Mouse (Mus musculus) forebrain, embryonic 14.5 days (tissue): ENCODE data around the gene Capn3. TPM values are rescaled to one million over a fixed set of nuclear protein-coding genes. Genes with fewer than 3 reads are reported as not detected.

Experiments used
- ATAC-seq: fragments of 200-750 bp; cut with Nextera tagmentation; 2 replicates; pipeline ENCODE4 v1.8.0; 2017; ENCODE audit warnings: mild to moderate bottlenecking, moderate library complexity
- DNase-seq: peaks from one replicate; pipeline ENCODE4 v3.0.0-alpha.2; 2015; ENCODE audit warnings: low spot score
- H3K27ac ChIP-seq: fragments of 300-500 bp; sonication (generic); 2 replicates; pipeline ENCODE4 v1.5.1; 2014; ENCODE audit warnings: low read depth, mild to moderate bottlenecking, control low read depth, low read length, moderate library complexity
- H3K27me3 ChIP-seq: fragments of 300-500 bp; sonication (generic); replicated peaks from 2 replicates; pipeline ENCODE4 v1.6.1; 2014; ENCODE audit warnings: low read length, control low read depth, mixed read lengths; ENCODE audit not compliant: control insufficient read depth, insufficient read depth
- H3K36me3 ChIP-seq: fragments of 300-500 bp; sonication (generic); 2 replicates; pipeline ENCODE4 v1.6.1; 2014; ENCODE audit warnings: low read length, control low read depth; ENCODE audit not compliant: control insufficient read depth, insufficient read depth
- H3K4me1 ChIP-seq: fragments of 300-500 bp; sonication (generic); 2 replicates; pipeline ENCODE4 v1.6.1; 2014; ENCODE audit warnings: antibody characterized with exemption, low read length, control low read depth; ENCODE audit not compliant: control insufficient read depth, insufficient read depth
- H3K4me2 ChIP-seq: fragments of 300-500 bp; sonication (generic); 2 replicates; pipeline ENCODE4 v1.6.1; 2014; ENCODE audit warnings: mild to moderate bottlenecking, control low read depth, low read length
- H3K4me3 ChIP-seq: fragments of 300-500 bp; sonication (generic); 2 replicates; pipeline ENCODE4 v1.5.1; 2014; ENCODE audit warnings: low read depth, low read length, control low read depth
- H3K9ac ChIP-seq: fragments of 300-500 bp; sonication (generic); 2 replicates; pipeline ENCODE4 v1.6.1; 2014; ENCODE audit warnings: mild to moderate bottlenecking, low read length, control low read depth, moderate library complexity
- H3K9me3 ChIP-seq: fragments of 300-500 bp; sonication (generic); replicated peaks from 2 replicates; pipeline ENCODE4 v1.6.1; 2016; ENCODE audit warnings: low read length, control low read depth, mixed read lengths; ENCODE audit not compliant: control insufficient read depth
- WGBS: fragments of 180-500 bp; shearing (Covaris S2); extraction: QIAGEN DNeasy Blood & Tissue Kit; methylation state at CpG from one replicate; pipeline ENCODE4 v1.1.7; 2014; 5-methylcytosine and 5-hydroxymethylcytosine counted together
- polyA plus RNA-seq: library from polyadenylated mRNA; unstranded; fragments of >200 nt; fragmentation: Nextera tagmentation; extraction: Ambion mirVana; gene quantifications from 2 replicates; pipeline ENCODE4 v1.2.1, GENCODE M21; 2014

Gene Capn3
- polyA plus RNA-seq, 1 experiment from 2014 or later = 0.60 TPM

DNA sequence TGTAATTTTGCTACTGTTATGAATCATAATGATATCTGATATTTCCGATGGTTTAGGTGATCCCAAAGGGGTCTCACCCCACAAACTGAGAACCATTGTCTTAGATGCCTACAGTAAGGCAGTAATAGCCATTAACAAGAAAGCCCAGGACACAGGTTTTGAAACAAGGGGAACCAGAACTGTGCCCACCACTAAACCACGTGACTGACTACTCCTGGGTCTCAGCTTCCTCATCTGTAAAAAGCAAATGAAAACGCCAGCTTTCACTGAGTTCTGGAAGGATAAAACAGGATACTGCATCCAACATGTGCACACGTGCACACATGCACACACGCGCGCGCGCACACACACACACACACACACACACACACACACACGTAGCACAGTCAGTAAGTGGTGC, 13.9 kb downstream of the Capn3 start:
- H3K9ac ChIP-seq = no peak overlapping the region
- 92% methylated on average over 10 of the region's 10 CpGs for WGBS
- H3K4me3 ChIP-seq = no peak overlapping the region
- H3K36me3 ChIP-seq = no peaks in the 10 kb centered on the region
- ATAC-seq (no peak), DNase-seq (no peak)
- H3K4me1 ChIP-seq = no peaks in the 10 kb centered on the region
- no peak overlapping the region for H3K27ac ChIP-seq
- H3K4me2 ChIP-seq = no peak overlapping the region
- H3K9me3 ChIP-seq = no peaks in the 10 kb centered on the region
- H3K27me3 ChIP-seq = no peaks in the 10 kb centered on the region

DNA sequence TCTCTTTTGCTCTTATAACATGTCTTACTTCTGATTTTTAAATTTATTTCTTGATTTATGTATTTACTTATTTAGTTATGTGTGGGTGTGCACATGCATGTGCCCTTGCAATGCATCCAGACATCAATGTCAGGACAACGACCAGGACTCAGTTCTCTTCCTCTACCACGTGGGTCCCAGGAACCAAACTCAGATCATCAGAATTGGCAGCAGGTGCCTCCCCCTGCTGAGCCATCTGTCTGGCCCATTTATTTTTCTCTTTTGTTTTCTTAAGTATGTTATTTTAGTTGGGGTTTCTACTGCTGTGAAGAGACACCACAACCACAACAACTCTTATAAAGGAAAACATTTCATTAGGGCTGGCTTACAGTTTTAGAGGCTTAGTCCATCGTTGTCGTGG, 15.0 kb downstream of the Capn3 start:
- Histone ChIP-seq H3K4me1 (no peaks in the 10 kb centered on the region), H3K4me3 (no peak overlapping the region), H3K27me3 (no peaks in the 10 kb centered on the region), H3K9me3 (no peaks in the 10 kb centered on the region), H3K36me3 (no peaks in the 10 kb centered on the region), H3K27ac (no peak overlapping the region), H3K4me2 (no peak overlapping the region), H3K9ac (no peak overlapping the region)
- 68% methylated on average over 4 of the region's 4 CpGs for WGBS
- no peak for ATAC-seq
- no peak for DNase-seq

DNA sequence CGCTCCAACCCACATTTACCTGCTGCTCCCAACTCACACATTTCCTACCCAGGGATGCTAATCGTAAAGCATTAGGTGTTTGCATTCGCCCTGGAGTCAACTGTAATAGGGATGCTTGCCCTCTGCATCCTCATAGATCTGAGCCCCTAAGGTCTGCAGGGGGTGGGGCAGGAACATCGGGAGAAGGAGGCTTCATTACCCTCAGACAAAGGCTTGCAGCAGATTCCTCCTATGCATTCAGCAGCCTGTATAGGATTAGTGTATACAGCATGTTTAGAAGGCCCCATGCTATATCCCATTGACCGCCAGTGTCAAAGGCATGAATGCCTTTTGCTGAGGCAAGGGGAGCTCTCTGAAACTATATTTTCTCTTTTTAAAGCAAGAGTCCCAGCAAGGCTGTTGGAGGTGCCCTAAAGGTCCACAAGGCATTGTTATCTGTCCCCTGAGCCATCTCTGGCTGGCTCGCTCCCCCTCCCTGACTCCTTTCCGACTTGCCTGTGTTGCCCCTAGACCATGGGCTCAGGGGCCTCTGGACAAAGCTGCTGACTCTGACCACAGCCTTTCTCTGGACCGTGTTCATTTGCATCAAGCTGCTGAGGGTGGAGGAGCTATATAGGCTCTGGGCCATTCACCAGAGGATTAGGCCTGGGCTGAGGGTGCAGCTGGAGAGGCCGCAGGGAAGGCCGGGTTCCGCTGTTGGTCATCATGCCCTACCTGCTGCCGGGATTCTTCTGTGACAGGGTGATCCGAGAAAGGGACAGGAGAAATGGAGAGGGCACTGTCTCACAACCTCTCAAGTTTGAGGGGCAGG, 20.7 kb downstream of the Capn3 start:
- no peak overlapping the region for H3K27ac ChIP-seq
- H3K9ac ChIP-seq = no peak overlapping the region
- H3K27me3 ChIP-seq = no peaks in the 10 kb centered on the region
- no peak overlapping the region for H3K4me3 ChIP-seq
- no peak for ATAC-seq
- DNase-seq = no peak
- H3K4me1 ChIP-seq = no peaks in the 10 kb centered on the region
- H3K4me2 ChIP-seq = no peak overlapping the region
- 25% methylated on average over 13 of the region's 13 CpGs for WGBS
- no peaks in the 10 kb centered on the region for H3K36me3 ChIP-seq
- H3K9me3 ChIP-seq = no peaks in the 10 kb centered on the region

DNA sequence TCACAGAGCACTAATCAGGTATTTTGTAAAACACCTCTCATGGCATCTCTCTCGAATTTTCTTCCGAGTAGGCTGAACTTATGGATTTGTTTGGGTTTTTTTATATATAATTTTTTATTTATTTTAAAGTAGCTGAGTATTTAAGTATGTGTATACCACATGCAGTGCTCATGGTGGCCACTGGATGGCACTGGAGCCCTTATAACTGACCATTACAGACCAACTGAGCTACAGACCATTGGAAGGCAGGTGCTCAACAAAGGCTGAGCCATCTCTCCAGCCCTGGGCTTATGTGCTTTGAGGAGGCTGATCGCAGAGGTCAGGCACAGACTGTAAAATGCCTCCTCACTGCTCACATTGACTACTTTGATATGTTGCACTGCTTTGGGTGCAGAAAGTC, 22.8 kb downstream of the Capn3 start:
- H3K9me3 ChIP-seq = no peaks in the 10 kb centered on the region
- H3K9ac ChIP-seq = no peak overlapping the region
- ATAC-seq (no peak), DNase-seq (peak; percentile 63)
- no peak overlapping the region for H3K27ac ChIP-seq
- H3K4me2 ChIP-seq = no peak overlapping the region
- H3K4me1 ChIP-seq = no peaks in the 10 kb centered on the region
- no peaks in the 10 kb centered on the region for H3K27me3 ChIP-seq
- H3K36me3 ChIP-seq = no peaks in the 10 kb centered on the region
- 66% methylated on average over 3 of the region's 3 CpGs for WGBS
- H3K4me3 ChIP-seq = no peak overlapping the region

DNA sequence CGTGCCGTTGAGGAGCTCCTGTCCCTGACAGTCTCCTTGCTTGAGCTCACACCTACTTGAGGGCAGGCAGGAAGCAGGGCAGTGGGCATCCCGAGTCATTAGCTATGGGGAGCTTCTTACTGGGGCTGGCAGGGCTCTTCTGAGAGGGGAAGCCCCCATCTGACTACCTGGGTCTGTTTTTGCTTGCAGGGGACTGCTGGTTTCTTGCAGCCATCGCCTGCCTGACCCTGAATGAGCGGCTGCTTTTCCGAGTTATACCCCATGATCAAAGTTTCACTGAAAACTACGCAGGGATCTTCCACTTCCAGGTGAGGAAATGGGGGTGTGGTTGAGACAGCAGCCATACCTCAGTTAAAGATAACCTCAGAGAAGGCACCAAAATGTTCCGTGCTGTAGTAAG, 26.1 kb downstream of the Capn3 start:
- Histone ChIP-seq H3K36me3 (no peaks in the 10 kb centered on the region), H3K4me3 (no peak overlapping the region), H3K9me3 (no peaks in the 10 kb centered on the region), H3K4me2 (no peak overlapping the region), H3K27ac (no peak overlapping the region), H3K27me3 (no peaks in the 10 kb centered on the region), H3K4me1 (no peaks in the 10 kb centered on the region), H3K9ac (no peak overlapping the region)
- DNase-seq (no peak), ATAC-seq (no peak)
- 79% methylated on average over 8 of the region's 8 CpGs for WGBS

DNA sequence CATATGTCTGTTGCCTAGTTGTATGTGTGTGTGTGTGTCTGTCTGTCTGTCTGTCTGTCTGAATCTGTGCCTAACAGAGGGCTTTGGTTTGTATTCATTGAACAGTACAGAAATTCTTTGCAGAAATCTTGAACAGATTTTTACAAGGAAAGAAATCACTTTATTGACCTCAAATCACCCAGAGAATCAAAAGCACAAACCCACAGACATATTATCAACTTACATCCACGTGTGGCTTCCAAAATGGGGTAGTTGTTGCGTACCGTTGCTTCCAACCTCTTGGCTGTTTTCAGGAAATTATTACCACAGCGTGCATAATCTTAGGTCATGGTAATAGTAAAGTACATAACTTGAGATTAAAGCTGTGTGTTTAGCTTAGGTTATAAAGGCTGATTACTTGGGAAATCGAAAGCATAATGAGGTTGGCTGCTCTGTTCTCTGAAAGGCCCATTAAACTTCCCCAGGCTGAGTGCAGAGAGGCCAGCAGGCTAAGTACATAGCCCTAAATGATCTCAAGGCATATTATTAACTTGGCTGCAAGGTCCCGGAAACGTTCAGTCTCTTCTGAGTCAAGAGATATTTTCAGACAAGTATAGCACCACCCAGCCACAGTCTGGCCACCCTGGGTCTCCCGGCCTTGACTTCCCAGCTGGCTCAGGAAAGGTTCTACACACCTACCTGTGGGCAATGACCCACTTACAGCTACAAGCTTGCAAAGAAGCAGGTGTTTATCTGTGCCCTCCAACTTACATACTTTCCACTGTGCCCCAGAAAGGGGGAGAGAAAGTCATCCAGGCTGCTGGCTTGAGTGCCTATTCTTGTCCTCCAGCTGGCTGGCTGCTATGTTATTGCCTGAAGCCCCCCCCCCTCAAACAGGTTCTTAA, 26.9 kb downstream of the Capn3 start:
- ATAC-seq (no peak), DNase-seq (no peak)
- Histone ChIP-seq H3K27ac (no peak overlapping the region), H3K4me1 (no peaks in the 10 kb centered on the region), H3K9ac (no peak overlapping the region), H3K27me3 (no peaks in the 10 kb centered on the region), H3K36me3 (no peaks in the 10 kb centered on the region), H3K4me2 (no peak overlapping the region), H3K4me3 (no peak overlapping the region), H3K9me3 (no peaks in the 10 kb centered on the region)
- WGBS = 78% methylated on average over 8 of the region's 8 CpGs

DNA sequence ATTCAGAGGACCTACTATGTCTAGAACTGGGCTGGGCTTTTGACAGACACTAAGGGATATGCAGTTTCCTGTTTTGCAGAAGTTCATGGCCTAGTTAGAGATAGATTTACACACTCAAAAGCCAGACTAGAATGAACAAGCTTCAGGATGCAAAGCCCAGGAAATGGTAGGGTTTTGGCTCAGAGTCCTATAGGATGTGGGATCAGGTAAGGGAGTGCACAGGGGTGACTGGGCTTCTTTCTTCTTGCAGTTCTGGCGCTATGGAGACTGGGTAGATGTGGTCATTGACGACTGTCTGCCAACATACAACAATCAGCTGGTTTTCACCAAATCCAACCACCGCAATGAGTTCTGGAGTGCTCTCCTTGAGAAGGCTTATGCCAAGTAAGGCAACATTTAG, 28.4 kb downstream of the Capn3 start:
- no peak for DNase-seq
- Histone ChIP-seq H3K27me3 (no peaks in the 10 kb centered on the region), H3K4me2 (no peak overlapping the region), H3K4me3 (no peak overlapping the region), H3K36me3 (no peaks in the 10 kb centered on the region), H3K9me3 (no peaks in the 10 kb centered on the region), H3K9ac (no peak overlapping the region), H3K4me1 (no peaks in the 10 kb centered on the region), H3K27ac (no peak overlapping the region)
- no peak for ATAC-seq
- WGBS = 82% methylated on average over 3 of the region's 3 CpGs

DNA sequence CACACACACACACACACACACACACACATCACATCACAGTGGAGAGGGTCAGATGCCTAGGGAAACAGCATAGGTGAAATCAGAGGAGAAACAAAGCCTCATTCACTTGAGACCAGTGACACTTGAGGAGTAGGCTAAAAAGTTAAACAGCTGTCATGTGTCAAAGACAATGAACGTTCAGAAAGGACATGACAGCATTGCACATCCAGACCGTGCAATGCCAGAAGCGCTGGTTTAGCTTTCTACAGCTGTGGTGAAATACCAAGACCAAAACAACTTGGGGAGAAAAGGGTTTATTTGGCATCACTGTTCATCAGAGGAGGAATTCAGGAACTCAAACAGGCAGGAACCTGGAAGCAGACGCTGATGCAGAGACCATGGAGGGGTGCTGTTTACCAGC, 37.4 kb downstream of the Capn3 start:
- DNase-seq (no peak), ATAC-seq (no peak)
- Histone ChIP-seq H3K4me2 (no peak overlapping the region), H3K36me3 (no peaks in the 10 kb centered on the region), H3K27ac (no peak overlapping the region), H3K4me3 (no peak overlapping the region), H3K27me3 (no peaks in the 10 kb centered on the region), H3K4me1 (no peaks in the 10 kb centered on the region), H3K9ac (no peak overlapping the region), H3K9me3 (no peaks in the 10 kb centered on the region)
- WGBS = 77% methylated on average over 4 of the region's 4 CpGs

DNA sequence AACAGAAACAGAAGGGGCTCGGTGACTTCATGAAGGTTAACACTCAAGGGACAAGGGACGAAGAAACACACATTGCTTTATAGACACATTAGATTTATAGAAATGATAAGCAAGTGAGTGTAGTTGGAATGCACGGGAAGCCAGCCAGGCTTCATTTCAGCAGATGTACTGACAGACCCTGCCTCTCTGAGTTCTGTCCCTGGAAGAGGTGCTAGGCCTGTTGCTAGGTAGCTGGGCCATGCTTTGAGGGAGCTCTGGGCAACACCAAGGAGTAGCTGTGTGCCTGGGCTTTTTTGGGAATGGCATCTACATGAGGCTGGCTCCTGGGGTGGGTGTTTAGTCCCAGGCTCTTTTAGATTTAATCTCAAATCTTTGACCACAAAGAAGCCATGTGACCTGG, 40.7 kb downstream of the Capn3 start:
- DNase-seq = no peak
- no peak overlapping the region for H3K9ac ChIP-seq
- no peaks in the 10 kb centered on the region for H3K27me3 ChIP-seq
- no peaks in the 10 kb centered on the region for H3K36me3 ChIP-seq
- no peak overlapping the region for H3K4me3 ChIP-seq
- 87% methylated on average over 3 of the region's 3 CpGs for WGBS
- no peak for ATAC-seq
- no peak overlapping the region for H3K27ac ChIP-seq
- no peaks in the 10 kb centered on the region for H3K9me3 ChIP-seq
- no peaks in the 10 kb centered on the region for H3K4me1 ChIP-seq
- H3K4me2 ChIP-seq = no peak overlapping the region
